Mouse (Mus musculus) intestine, embryonic 15.5 days (tissue): Measurements from ENCODE around the gene Fam78a. TPM values are rescaled to one million over a fixed set of nuclear protein-coding genes. Genes with fewer than 3 reads are reported as not detected.

Experiments used
- ATAC-seq: fragments of 200-750 bp; cut with Nextera tagmentation; 2 replicates; pipeline ENCODE4 v1.8.0; 2017; ENCODE audit warnings: moderate TSS enrichment, moderate library complexity
- H3K27ac ChIP-seq: fragments of 300-500 bp; sonication (generic); 2 replicates; pipeline ENCODE4 v1.5.1; 2015; ENCODE audit warnings: mild to moderate bottlenecking, inconsistent platforms
- H3K27me3 ChIP-seq: fragments of 300-500 bp; sonication (generic); replicated peaks from 2 replicates; pipeline ENCODE4 v1.6.1; 2015; ENCODE audit warnings: inconsistent platforms
- H3K36me3 ChIP-seq: fragments of 300-500 bp; sonication (generic); 2 replicates; pipeline ENCODE4 v1.6.1; 2015; ENCODE audit warnings: inconsistent platforms
- H3K4me1 ChIP-seq: fragments of 300-500 bp; sonication (generic); replicated peaks from 2 replicates; pipeline ENCODE4 v1.6.1; 2015; ENCODE audit warnings: inconsistent platforms
- H3K4me2 ChIP-seq: fragments of 300-500 bp; sonication (generic); replicated peaks from 2 replicates; pipeline ENCODE4 v1.6.1; 2015; ENCODE audit warnings: mild to moderate bottlenecking, inconsistent platforms
- H3K4me3 ChIP-seq: fragments of 300-500 bp; sonication (generic); replicated peaks from 2 replicates; pipeline ENCODE4 v1.5.1; 2015; ENCODE audit warnings: inconsistent platforms
- H3K9ac ChIP-seq: fragments of 300-500 bp; sonication (generic); 2 replicates; pipeline ENCODE4 v1.6.1; 2015; ENCODE audit warnings: inconsistent platforms
- H3K9me3 ChIP-seq: fragments of 300-500 bp; sonication (generic); 2 replicates; pipeline ENCODE4 v1.6.1; 2016; ENCODE audit warnings: inconsistent platforms
- WGBS: fragments of 180-500 bp; shearing (Covaris S2); methylation state at CpG from one replicate; pipeline ENCODE4 v1.1.7; 2015; 5-methylcytosine and 5-hydroxymethylcytosine counted together
- polyA plus RNA-seq: library from polyadenylated mRNA; unstranded; fragments of >200 nt; fragmentation: Nextera tagmentation; extraction: Ambion mirVana; gene quantifications from 2 replicates; pipeline ENCODE4 v1.2.1, GENCODE M21; 2015

Fam78a gene
- polyA plus RNA-seq, 1 experiment from 2014 or later, result 2.0 TPM

DNA sequence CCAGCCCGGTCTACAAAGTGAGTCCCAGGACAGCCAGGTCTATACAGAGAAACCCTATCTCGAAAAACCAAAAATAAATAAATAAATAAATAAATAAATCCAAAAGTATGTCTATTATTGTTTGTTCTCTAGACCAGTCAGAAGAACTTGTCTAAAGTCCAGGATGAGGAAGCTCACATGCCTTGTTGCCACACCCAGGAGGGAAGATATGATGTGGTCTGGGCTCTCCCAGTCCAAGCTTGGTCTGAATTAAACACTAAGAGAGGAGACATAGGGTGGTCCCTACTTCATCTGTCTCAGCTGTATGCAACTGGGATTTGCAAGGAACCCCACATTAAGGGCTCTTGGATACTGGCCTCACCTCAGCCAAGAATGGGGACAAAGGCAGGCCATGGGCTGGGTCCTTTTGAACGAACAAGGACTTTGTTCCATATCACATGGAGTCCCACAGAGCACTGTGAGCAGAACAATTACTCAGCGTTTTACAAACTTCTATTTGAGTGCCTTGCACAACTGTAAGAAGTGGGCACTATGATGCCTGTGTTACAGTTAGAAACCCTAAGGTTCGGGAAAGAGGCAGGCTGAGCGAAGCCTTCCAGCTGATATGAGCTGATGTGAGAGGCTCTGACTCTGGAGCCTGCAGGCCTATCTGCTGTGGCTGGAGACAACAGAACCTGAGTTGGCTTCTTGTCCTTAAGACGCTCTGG, 9.5 kb upstream of the Fam78a start:
- H3K27me3 ChIP-seq, result peaks cover 3% of the 10 kb centered on the region; the same call in 1 of the 2 replicates
- 79% methylated on average over 7 of the region's 7 CpGs for WGBS
- peak; percentile 69 for ATAC-seq
- no peak overlapping the region for H3K4me2 ChIP-seq
- no peak overlapping the region for H3K4me3 ChIP-seq
- no peak overlapping the region for H3K27ac ChIP-seq
- peaks cover 6% of the 10 kb centered on the region; the same call in 1 of the 2 replicates for H3K4me1 ChIP-seq
- no peaks in the 10 kb centered on the region for H3K36me3 ChIP-seq
- H3K9me3 ChIP-seq, result no peaks in the 10 kb centered on the region
- no peak overlapping the region for H3K9ac ChIP-seq

DNA sequence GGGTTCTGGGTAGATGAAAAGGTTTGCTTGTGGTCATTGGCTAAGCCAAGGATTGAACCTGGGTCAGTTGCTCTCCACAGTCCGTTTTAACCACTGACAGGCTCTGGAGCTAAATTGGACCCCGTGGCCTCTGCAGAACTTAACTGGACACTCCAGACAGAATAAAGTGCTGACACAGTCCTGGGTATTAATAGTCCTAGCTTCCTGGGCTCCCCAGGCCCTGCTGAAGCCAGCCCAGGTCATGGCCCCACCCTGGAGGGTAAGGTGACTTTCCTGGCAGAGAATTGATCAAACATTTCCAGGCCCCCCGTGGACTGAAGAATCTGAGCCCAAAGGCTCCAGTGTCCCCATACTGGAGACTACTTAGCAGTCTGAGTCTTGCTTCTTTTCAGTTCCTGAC, 7.3 kb upstream of the Fam78a start:
- H3K27me3 ChIP-seq, result peaks cover 22% of the 10 kb centered on the region
- H3K4me3 ChIP-seq, result no peak overlapping the region
- peaks cover 14% of the 10 kb centered on the region for H3K4me1 ChIP-seq
- H3K36me3 ChIP-seq, result no peaks in the 10 kb centered on the region
- no peak overlapping the region for H3K27ac ChIP-seq
- WGBS, result 60% methylated on average over 3 of the region's 3 CpGs
- H3K9ac ChIP-seq, result no peak overlapping the region
- ATAC-seq, result no peak
- no peak overlapping the region for H3K4me2 ChIP-seq
- H3K9me3 ChIP-seq, result no peaks in the 10 kb centered on the region

DNA sequence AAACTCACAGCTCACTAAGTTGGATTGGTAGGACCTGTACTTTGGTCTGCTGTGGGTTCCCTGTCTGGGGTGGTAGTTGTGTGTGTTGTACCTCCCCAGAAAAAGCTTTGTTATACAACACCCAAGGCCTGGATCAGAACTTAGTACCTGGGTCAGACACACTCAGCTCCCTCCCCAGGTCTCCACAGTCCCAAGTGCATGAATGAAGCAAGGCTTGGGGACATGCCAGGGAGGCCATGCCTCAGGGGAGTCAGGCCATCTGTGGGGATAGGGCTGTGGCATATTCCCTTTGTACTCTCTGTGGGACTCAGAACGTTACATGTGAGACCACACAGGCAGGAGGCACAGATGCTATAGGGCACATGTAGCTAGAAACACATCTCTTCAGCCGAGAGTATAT, 5.5 kb upstream of the Fam78a start:
- ATAC-seq, result no peak
- Histone ChIP-seq H3K9me3 (no peaks in the 10 kb centered on the region), H3K27ac (no peak overlapping the region), H3K36me3 (no peaks in the 10 kb centered on the region), H3K4me1 (peaks cover 8% of the 10 kb centered on the region), H3K27me3 (peaks cover 39% of the 10 kb centered on the region), H3K4me3 (no peak overlapping the region), H3K9ac (no peak overlapping the region), H3K4me2 (no peak overlapping the region)
- WGBS, result 71% methylated on average over 2 of the region's 2 CpGs

DNA sequence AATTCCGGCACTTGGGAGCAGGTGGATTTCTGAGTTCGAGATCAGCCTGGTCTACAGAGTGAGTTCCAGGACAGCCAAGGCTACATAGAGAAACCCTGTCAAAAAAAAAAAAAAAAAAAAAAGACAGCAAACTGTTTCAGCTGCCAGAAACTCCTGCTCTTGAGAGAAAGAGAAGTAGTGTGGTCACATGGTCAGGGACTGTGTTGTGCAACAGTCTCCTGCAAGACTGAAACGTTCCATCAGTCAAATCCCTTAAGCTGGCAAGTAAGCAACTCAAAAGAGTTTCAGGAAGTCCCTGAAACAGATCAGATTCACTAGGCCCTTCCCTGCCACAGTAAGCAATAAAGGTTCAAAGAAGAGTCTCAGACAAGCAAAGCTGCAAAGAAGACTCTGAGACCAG, 4.9 kb upstream of the Fam78a start:
- no peak overlapping the region for H3K9ac ChIP-seq
- no peaks in the 10 kb centered on the region for H3K36me3 ChIP-seq
- no peak overlapping the region for H3K4me3 ChIP-seq
- no peak overlapping the region for H3K27ac ChIP-seq
- WGBS, result 60% methylated on average over 3 of the region's 3 CpGs
- H3K27me3 ChIP-seq, result peaks cover 43% of the 10 kb centered on the region
- no peak overlapping the region for H3K4me2 ChIP-seq
- no peaks in the 10 kb centered on the region for H3K9me3 ChIP-seq
- no peak for ATAC-seq
- peaks cover 8% of the 10 kb centered on the region for H3K4me1 ChIP-seq

DNA sequence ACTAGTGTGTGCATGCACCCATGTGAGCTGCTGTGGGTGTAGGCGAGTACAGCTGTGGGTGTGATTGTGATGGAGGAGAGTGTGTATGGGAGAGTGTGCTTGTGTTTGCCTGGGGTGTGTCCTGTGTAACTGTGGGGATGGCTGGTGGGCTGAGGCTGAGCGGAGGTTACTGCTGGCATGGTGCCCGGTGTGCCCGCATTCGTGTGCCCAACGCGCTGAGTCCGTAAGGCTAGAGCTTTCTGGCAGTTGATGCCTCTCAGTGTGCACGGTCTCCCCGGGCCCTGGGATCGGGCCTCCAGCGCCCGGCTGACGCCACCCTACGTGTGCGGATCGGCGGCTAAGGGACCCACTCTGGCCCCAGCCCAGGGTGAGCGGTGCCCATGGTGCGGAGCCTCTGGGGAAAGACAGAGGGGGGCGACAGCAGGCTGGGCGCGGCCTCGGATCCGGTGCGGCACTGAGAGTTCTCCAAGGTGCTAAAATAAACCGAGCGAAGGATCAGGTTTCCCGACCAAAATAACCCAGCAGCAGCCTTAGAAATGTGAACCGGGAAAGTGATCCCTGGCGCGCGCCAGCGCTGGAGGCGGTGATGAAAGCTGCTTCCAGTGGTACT, 3.8 kb upstream of the Fam78a start:
- peaks cover 19% of the 10 kb centered on the region for H3K4me1 ChIP-seq
- no peak overlapping the region for H3K9ac ChIP-seq
- ATAC-seq, result no peak
- no peaks in the 10 kb centered on the region for H3K9me3 ChIP-seq
- no peak overlapping the region for H3K27ac ChIP-seq
- H3K36me3 ChIP-seq, result no peaks in the 10 kb centered on the region
- H3K27me3 ChIP-seq, result peaks cover 54% of the 10 kb centered on the region
- WGBS, result 6% methylated on average over 35 of the region's 35 CpGs
- peak overlapping the region; percentile 56 for H3K4me2 ChIP-seq
- peak overlapping the region; percentile 23 for H3K4me3 ChIP-seq

DNA sequence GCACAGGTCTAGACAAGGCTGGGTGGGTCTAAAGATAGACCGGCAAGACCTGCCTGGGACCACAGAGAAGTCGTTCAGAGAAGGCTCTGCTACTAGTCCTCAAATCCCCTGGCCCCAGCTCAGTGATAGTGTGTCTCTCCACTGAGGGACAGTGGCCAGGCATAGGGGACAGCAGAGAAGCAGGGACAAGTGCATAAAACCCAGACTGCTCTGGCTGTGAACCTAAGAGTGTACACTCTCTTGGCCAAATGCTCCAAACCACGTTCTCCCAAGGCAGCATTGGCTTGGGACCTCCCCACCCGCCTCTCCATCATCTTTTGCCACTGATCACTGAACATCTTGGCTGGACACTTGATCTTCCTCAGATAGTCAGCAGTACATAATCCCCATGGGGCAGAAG, 2.9 kb upstream of the Fam78a start:
- Histone ChIP-seq H3K9me3 (no peaks in the 10 kb centered on the region), H3K4me3 (no peak overlapping the region), H3K27me3 (peaks cover 63% of the 10 kb centered on the region), H3K36me3 (no peaks in the 10 kb centered on the region), H3K4me2 (no peak overlapping the region), H3K27ac (no peak overlapping the region), H3K9ac (no peak overlapping the region), H3K4me1 (peaks cover 27% of the 10 kb centered on the region)
- ATAC-seq, result no peak
- 69% methylated on average over 4 of the region's 4 CpGs for WGBS

DNA sequence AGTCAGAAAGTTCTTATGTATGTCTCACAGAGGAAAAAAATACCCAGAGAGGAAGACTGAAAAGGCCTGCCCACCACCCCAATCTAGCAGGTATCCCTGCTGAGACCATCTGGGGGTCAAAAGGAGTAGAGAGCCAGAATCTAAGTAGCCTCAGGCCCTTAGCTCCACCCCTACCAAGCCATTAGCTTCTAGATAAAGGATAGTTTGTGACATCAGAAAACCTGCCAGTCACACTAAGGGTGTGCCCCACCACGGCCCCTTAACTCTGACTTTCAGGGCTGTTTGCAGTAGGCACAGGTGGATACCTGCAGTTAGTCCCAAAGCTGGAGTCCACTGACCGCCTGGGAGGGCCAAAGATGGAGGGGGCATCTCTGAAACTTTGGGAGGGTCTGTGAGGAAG, 574 bp upstream of the Fam78a start:
- no peak overlapping the region for H3K4me2 ChIP-seq
- H3K27me3 ChIP-seq, result peaks cover 74% of the 10 kb centered on the region
- no peak for ATAC-seq
- H3K9ac ChIP-seq, result no peak overlapping the region
- H3K9me3 ChIP-seq, result no peaks in the 10 kb centered on the region
- H3K27ac ChIP-seq, result no peak overlapping the region
- no peaks in the 10 kb centered on the region for H3K36me3 ChIP-seq
- H3K4me3 ChIP-seq, result no peak overlapping the region
- H3K4me1 ChIP-seq, result peaks cover 27% of the 10 kb centered on the region
- 64% methylated on average over 2 of the region's 2 CpGs for WGBS

DNA sequence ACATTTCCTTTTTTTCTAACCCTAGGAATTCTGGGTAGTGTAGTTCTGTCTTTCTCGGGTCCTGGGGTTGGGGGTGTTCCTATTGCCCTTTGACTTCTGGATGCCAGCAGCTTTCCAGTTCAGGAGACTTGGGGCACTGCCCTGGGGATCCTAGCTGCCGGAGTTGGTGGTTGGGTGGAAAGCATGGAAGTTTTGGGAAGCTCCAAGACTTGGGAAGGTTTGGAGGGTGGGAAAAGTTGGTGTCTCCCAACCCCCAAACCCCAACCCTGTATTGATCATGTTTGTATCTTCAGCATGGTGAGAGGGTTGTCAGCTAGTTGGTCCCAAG, 179 bp upstream of the Fam78a start:
- no peak overlapping the region for H3K9ac ChIP-seq
- no peaks in the 10 kb centered on the region for H3K9me3 ChIP-seq
- 32% methylated on average over 2 of the region's 2 CpGs for WGBS
- peaks cover 72% of the 10 kb centered on the region for H3K27me3 ChIP-seq
- no peak overlapping the region for H3K27ac ChIP-seq
- H3K4me2 ChIP-seq, result peak overlapping the region; percentile 100
- no peak; the same call in 1 of the 2 replicates for ATAC-seq
- H3K4me1 ChIP-seq, result peaks cover 27% of the 10 kb centered on the region
- no peaks in the 10 kb centered on the region for H3K36me3 ChIP-seq
- peak overlapping the region; percentile 69 for H3K4me3 ChIP-seq

DNA sequence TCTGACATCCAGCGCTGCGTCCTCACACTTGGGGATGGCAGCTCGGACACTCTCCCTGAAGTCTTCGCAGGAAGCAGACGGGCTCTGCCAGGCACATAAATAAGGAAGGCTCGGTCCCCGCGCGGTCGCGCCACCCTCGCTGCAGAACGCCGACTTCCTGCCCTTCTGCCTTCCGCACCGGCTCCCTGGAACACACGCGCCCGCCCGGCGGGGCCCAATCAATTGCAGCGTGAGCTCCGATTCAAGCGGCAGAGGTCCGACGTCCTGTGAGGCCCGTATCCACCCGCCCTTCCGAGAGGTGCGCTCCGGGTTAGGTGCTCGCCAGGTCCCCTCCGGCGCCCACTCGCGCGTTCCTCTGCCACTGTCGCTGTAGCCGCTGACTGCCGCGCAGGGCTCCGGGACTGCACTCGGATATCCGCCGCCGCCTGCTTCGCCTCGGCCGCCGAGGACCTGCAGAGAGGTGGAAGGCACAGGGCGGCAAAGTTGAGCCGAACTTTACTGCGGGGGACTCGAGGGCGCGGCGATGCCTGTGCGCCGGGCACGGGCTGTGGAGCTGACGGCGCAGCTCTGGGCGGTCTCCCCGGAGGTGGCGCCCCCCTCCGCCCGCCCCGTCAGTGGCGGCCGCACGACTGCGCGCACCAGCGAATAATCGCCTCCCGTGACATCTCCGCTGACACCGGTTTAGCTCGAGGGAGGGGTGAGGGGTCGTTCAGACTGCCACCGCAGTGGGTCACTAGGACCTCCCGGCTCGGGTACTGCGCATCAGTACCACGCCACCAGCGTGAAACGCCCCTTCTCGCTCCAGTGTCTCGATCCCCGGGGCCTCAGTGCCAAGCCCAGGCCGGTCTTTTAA, 1.3 kb downstream of the Fam78a start:
- Histone ChIP-seq H3K27ac (peak overlapping the region; percentile 48; the same call in 1 of the 2 replicates), H3K9ac (peak overlapping the region; percentile 58), H3K36me3 (no peaks in the 10 kb centered on the region), H3K4me3 (peak overlapping the region; percentile 69), H3K4me1 (peaks cover 24% of the 10 kb centered on the region), H3K4me2 (peak overlapping the region; percentile 100), H3K27me3 (peaks cover 67% of the 10 kb centered on the region), H3K9me3 (no peaks in the 10 kb centered on the region)
- peak; percentile 70 for ATAC-seq
- WGBS, result under 1% methylated on average over 90 of the region's 91 CpGs

DNA sequence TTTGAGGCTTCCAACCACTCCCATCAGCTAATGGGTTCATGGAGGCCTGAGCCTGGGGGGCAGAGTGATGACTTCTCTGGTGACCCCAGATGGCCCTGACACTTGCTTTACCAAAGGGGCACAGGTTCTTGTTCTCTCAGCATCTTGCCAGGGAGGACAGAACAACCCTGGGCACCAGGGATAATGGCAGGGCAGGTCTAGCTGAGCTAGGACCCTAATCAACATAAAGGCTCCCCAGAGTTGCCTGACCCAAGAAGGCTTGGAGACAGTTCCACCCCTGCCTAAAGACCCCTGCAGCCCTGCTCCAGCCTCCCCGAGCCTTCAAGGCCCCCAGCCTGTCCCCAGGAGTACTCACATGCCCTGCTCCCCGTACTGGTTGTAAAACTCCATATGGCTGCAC, 2.4 kb downstream of the Fam78a start:
- Histone ChIP-seq H3K9me3 (no peaks in the 10 kb centered on the region), H3K4me3 (peak overlapping the region; percentile 69), H3K27ac (peak overlapping the region; percentile 3; the same call in 1 of the 2 replicates), H3K9ac (peak overlapping the region; percentile 58; the same call in 1 of the 2 replicates), H3K36me3 (no peaks in the 10 kb centered on the region), H3K4me2 (peak overlapping the region; percentile 100), H3K27me3 (peaks cover 56% of the 10 kb centered on the region), H3K4me1 (peaks cover 22% of the 10 kb centered on the region)
- ATAC-seq, result no peak
- WGBS, result 44% methylated on average over 2 of the region's 2 CpGs

DNA sequence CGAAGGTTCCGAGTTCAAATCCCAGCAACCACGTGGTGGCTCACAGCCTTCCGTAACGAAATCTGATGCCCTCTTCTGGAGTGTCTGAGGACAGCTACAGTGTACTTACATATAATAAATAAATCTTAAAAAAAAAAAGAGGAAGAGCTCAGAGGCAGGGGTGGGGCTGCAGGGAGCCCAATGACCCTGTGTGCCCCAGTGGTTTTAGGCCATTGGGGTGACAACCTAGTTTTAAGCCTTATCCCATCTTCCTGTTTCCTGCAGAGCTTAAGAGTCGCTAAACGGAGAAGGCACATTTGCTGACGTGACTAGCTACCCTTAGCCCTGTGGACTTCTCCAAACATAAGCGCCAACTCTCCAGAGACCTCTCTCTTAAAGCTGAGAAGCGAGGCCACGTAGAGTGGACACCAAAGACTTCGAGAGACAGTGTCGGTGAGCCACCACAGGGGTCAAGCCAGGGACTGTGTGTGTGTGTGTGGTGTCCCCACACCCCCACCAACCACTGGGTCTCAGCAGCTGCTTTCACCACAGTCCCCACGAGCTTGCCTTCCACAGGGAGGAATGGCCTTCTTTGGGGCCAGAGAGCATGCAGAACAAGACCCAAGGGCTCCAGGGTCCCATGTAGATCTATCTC, 3.2 kb downstream of the Fam78a start:
- Histone ChIP-seq H3K4me1 (peaks cover 22% of the 10 kb centered on the region), H3K9me3 (no peaks in the 10 kb centered on the region), H3K27ac (no peak overlapping the region), H3K4me3 (peak overlapping the region; percentile 69), H3K27me3 (peaks cover 47% of the 10 kb centered on the region), H3K36me3 (no peaks in the 10 kb centered on the region), H3K9ac (no peak overlapping the region), H3K4me2 (peak overlapping the region; percentile 100)
- 78% methylated on average over 14 of the region's 14 CpGs for WGBS
- no peak for ATAC-seq

DNA sequence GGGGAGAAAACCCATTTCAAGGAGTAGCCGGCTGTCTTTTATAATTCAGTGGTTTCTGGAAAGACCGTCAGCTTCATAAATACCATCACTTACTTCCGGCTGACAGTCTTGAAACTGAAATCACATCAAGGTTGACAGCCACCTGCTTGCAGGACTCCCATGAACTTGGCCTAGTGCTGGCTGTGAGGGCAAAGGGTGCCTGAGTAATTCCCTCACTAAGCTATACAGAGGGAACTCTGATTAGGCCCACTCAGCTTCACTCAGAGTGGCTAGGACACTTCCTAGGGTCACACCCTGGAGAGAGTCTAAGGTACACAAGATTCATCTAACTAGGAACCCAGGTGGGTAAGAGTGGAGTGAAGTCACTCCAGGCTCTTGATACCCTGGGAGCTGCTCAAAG, 4.0 kb downstream of the Fam78a start:
- ATAC-seq, result peak; percentile 20; the same call in 1 of the 2 replicates
- H3K4me2 ChIP-seq, result no peak overlapping the region
- no peak overlapping the region for H3K4me3 ChIP-seq
- H3K9ac ChIP-seq, result no peak overlapping the region
- H3K27ac ChIP-seq, result no peak overlapping the region
- no peaks in the 10 kb centered on the region for H3K36me3 ChIP-seq
- H3K4me1 ChIP-seq, result peaks cover 22% of the 10 kb centered on the region
- H3K27me3 ChIP-seq, result peaks cover 40% of the 10 kb centered on the region
- 77% methylated on average over 3 of the region's 3 CpGs for WGBS
- no peaks in the 10 kb centered on the region for H3K9me3 ChIP-seq
